Mouse (Mus musculus) layer of hippocampus, adult 8-10 months (tissue): ENCODE results near the gene Abca5. TPM values are rescaled to one million over a fixed set of nuclear protein-coding genes. Genes with fewer than 3 reads are reported as not detected.

Experiments used
- DNase-seq, 2 experiments: peaks; one replicate each; pipeline ENCODE4 v3.0.0; 2022; ENCODE audit warnings: low spot score in 2 of 2
- total RNA-seq, 4 experiments: library from RNA; stranded (reverse); gene quantifications; 2 replicates each; pipeline ENCODE4 v1.2.4; 2022

Abca5 gene
- total RNA-seq, 4 experiments from 2014 or later: 35.1 to 50.5 (median 39.3) TPM

GRCm38 (mm10) chr11:110306475-110307168, 30.9 kb downstream of the Abca5 start:
- no peak for DNase-seq

GRCm38 (mm10) chr11:110303411-110303810, 34.1 kb downstream of the Abca5 start:
- no peak for DNase-seq

GRCm38 (mm10) chr11:110297917-110298533, 39.5 kb downstream of the Abca5 start:
- DNase-seq: no peak

- no peak for DNase-seq
These were observed 46.9 kb downstream of the Abca5 start for GRCm38 (mm10) chr11:110290586-110290985.

GRCm38 (mm10) chr11:110288423-110288822, 49.1 kb downstream of the Abca5 start:
- no peak for DNase-seq

GRCm38 (mm10) chr11:110287694-110288093, 49.8 kb downstream of the Abca5 start:
- DNase-seq: peak in 1 of 2 experiments; percentile 23

GRCm38 (mm10) chr11:110286331-110286730, 51.2 kb downstream of the Abca5 start:
- DNase-seq: no peak

GRCm38 (mm10) chr11:110284849-110285248, 52.7 kb downstream of the Abca5 start:
- DNase-seq: no peak

GRCm38 (mm10) chr11:110284185-110284787, 53.2 kb downstream of the Abca5 start:
- DNase-seq: no peak

- no peak for DNase-seq
These were observed 62.7 kb downstream of the Abca5 start for GRCm38 (mm10) chr11:110274794-110275193.

- DNase-seq: peak in 1 of 2 experiments; percentile 45
These were observed 65.8 kb downstream of the Abca5 start for GRCm38 (mm10) chr11:110271745-110272144.

GRCm38 (mm10) chr11:110268244-110268844, 69.2 kb downstream of the Abca5 start:
- DNase-seq: peak; percentile 60 to 72

GRCm38 (mm10) chr11:110267232-110267631, 70.3 kb downstream of the Abca5 start:
- DNase-seq: no peak

- peak; percentile 20 to 38 for DNase-seq
These were observed 70.8 kb downstream of the Abca5 start for GRCm38 (mm10) chr11:110266757-110267156.

GRCm38 (mm10) chr11:110261867-110262266, 75.6 kb downstream of the Abca5 start:
- no peak for DNase-seq

GRCm38 (mm10) chr11:110257911-110258310, 79.6 kb downstream of the Abca5 start:
- DNase-seq: no peak

GRCm38 (mm10) chr11:110257061-110257460, 80.5 kb downstream of the Abca5 start:
- no peak for DNase-seq

- DNase-seq: no peak
These were observed 85.3 kb downstream of the Abca5 start for GRCm38 (mm10) chr11:110252256-110252655.

GRCm38 (mm10) chr11:110251534-110251933, 86.0 kb downstream of the Abca5 start, which contains the start of gene Abca6:
Gene Abca6, minus strand, starts transcription at chr11:110251776.
- no peak for DNase-seq

GRCm38 (mm10) chr11:110244730-110245129, 92.8 kb downstream of the Abca5 start:
- no peak for DNase-seq

GRCm38 (mm10) chr11:110237466-110237865, 100.0 kb downstream of the Abca5 start:
- DNase-seq: no peak

GRCm38 (mm10) chr11:110232975-110233374, 104.5 kb downstream of the Abca5 start:
- no peak for DNase-seq
